Mouse (Mus musculus) G1E (cell line): Measurements from ENCODE around the gene Rbm25.

Experiments
- CTCF ChIP-seq: IDR thresholded peaks from 2 replicates; pipeline ENCODE4 v1.5.1; 2012; ENCODE audit warnings: low read depth, low read length, inconsistent platforms, mixed read lengths
- GATA1 ChIP-seq: IDR thresholded peaks from 2 replicates; pipeline ENCODE4 v1.6.1; 2012; ENCODE audit warnings: borderline replicate concordance, low read length, inconsistent platforms, mixed read lengths
- GATA2 ChIP-seq: IDR thresholded peaks from 2 replicates; pipeline ENCODE4 v1.6.1; 2012; ENCODE audit warnings: low read depth, low read length, inconsistent platforms, borderline replicate concordance
- POLR2AphosphoS5 ChIP-seq: IDR thresholded peaks from 2 replicates; pipeline ENCODE4 v1.6.1; 2012; ENCODE audit warnings: low read depth, low read length, inconsistent platforms; ENCODE audit not compliant: insufficient replicate concordance
- TAL1 ChIP-seq: conservative IDR thresholded peaks from 2 replicates; pipeline ENCODE4 v1.6.1; 2012; ENCODE audit warnings: low read depth, low read length, inconsistent platforms, mixed read lengths

DNA sequence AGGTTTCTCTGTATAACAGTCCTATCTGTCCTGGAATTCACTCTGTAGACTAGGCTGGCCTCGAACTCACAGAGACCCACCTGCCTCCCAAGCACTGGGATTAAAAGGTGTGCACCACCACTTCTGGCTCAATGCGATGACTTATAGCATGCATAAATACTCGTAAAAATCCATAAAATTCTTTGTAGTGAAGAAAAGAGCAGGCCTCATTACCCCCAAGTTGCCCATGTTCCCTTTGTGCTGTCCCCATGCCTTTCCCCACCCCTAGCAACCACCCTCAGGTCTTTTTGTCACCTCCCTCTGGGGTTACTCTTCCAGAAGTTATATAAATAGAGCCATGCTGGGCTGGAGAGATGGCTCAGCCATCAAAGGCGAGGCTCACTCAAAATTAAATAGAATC, 71.8 kb downstream of the Rbm25 start:
- no peak for TF ChIP-seq CTCF
- TF ChIP-seq GATA1: no peak
- TF ChIP-seq POLR2AphosphoS5: no peak
- no peak for TF ChIP-seq TAL1
- TF ChIP-seq GATA2: no peak
